Mouse (Mus musculus) heart, embryonic 13.5 days (tissue): ENCODE data around the gene Prkacb. TPM values are rescaled to one million over a fixed set of nuclear protein-coding genes. Genes with fewer than 3 reads are reported as not detected.
A peak's percentile ranks its signal among the peaks of the same experiment; 100 is the strongest.

Experiments used
- ATAC-seq: fragments of 200-750 bp; cut with Nextera tagmentation; 2 replicates; pipeline ENCODE4 v1.8.0; 2017; ENCODE audit warnings: moderate TSS enrichment; ENCODE audit not compliant: insufficient number of reproducible peaks, low FRiP score, low TSS enrichment; ENCODE audit errors: extremely low read depth
- H3K27ac ChIP-seq: fragments of 300-500 bp; sonication (generic); replicated peaks from 2 replicates; pipeline ENCODE4 v1.5.1; 2015; ENCODE audit warnings: moderate library complexity, mild to moderate bottlenecking, inconsistent platforms
- H3K27me3 ChIP-seq: fragments of 300-500 bp; sonication (generic); replicated peaks from 2 replicates; pipeline ENCODE4 v1.6.1; 2015; ENCODE audit warnings: mild to moderate bottlenecking, inconsistent platforms
- H3K36me3 ChIP-seq: fragments of 300-500 bp; sonication (generic); 2 replicates; pipeline ENCODE4 v1.6.1; 2015; ENCODE audit warnings: mild to moderate bottlenecking, inconsistent platforms
- H3K4me1 ChIP-seq: fragments of 300-500 bp; sonication (generic); 2 replicates; pipeline ENCODE4 v1.6.1; 2015; ENCODE audit warnings: inconsistent platforms
- H3K4me2 ChIP-seq: fragments of 300-500 bp; sonication (generic); 2 replicates; pipeline ENCODE4 v1.6.1; 2015; ENCODE audit warnings: inconsistent platforms, mild to moderate bottlenecking, moderate library complexity
- H3K4me3 ChIP-seq: fragments of 300-500 bp; sonication (generic); 2 replicates; pipeline ENCODE4 v1.5.1; 2015; ENCODE audit warnings: moderate library complexity, mild to moderate bottlenecking, inconsistent platforms
- H3K9ac ChIP-seq: fragments of 300-500 bp; sonication (generic); 2 replicates; pipeline ENCODE4 v1.6.1; 2015; ENCODE audit warnings: inconsistent platforms, mild to moderate bottlenecking, moderate library complexity
- H3K9me3 ChIP-seq: fragments of 300-500 bp; sonication (generic); 2 replicates; pipeline ENCODE4 v1.6.1; 2016; ENCODE audit warnings: inconsistent platforms
- WGBS: fragments of 180-500 bp; shearing (Covaris S2); methylation state at CpG from one replicate; pipeline ENCODE4 v1.1.7; 2015; ENCODE audit warnings: mixed read lengths; 5-methylcytosine and 5-hydroxymethylcytosine counted together
- polyA plus RNA-seq: library from polyadenylated mRNA; unstranded; fragments of >200 nt; fragmentation: Nextera tagmentation; extraction: Ambion mirVana; gene quantifications from 2 replicates; pipeline ENCODE4 v1.2.1, GENCODE M21; 2015

Gene Prkacb
- polyA plus RNA-seq, 1 experiment from 2014 or later: 45.2 TPM

GRCm38 (mm10) chr3:146712305-146712704 is 100.5 kb downstream of the Prkacb start:
- peaks cover 6% of the 10 kb centered on the region for H3K4me1 ChIP-seq
- H3K36me3 ChIP-seq: no peaks in the 10 kb centered on the region
- no peak overlapping the region for H3K4me2 ChIP-seq
- 73% methylated on average over 7 of the region's 7 CpGs for WGBS
- H3K9ac ChIP-seq: no peak overlapping the region
- no peak for ATAC-seq
- H3K4me3 ChIP-seq: no peak overlapping the region
- no peaks in the 10 kb centered on the region for H3K27me3 ChIP-seq
- H3K27ac ChIP-seq: no peak overlapping the region
- H3K9me3 ChIP-seq: no peaks in the 10 kb centered on the region

GRCm38 (mm10) chr3:146711559-146711958 is 101.2 kb downstream of the Prkacb start:
- Histone ChIP-seq H3K36me3 (no peaks in the 10 kb centered on the region), H3K27me3 (no peaks in the 10 kb centered on the region), H3K4me2 (no peak overlapping the region), H3K9ac (no peak overlapping the region), H3K4me3 (no peak overlapping the region), H3K27ac (no peak overlapping the region), H3K9me3 (no peaks in the 10 kb centered on the region), H3K4me1 (peaks cover 6% of the 10 kb centered on the region)
- 29% methylated on average over 6 of the region's 6 CpGs for WGBS
- ATAC-seq: no peak

- no peak overlapping the region for H3K9ac ChIP-seq
- H3K27ac ChIP-seq: no peak overlapping the region
- no peak overlapping the region for H3K4me2 ChIP-seq
- no peak overlapping the region for H3K4me3 ChIP-seq
- H3K9me3 ChIP-seq: no peaks in the 10 kb centered on the region
- H3K27me3 ChIP-seq: no peaks in the 10 kb centered on the region
- peaks cover 6% of the 10 kb centered on the region for H3K4me1 ChIP-seq
- no peaks in the 10 kb centered on the region for H3K36me3 ChIP-seq
- ATAC-seq: no peak
- 72% methylated on average over 7 of the region's 7 CpGs for WGBS
Measured at GRCm38 (mm10) chr3:146711084-146711483, 101.7 kb downstream of the Prkacb start.

GRCm38 (mm10) chr3:146709086-146709485 is 103.7 kb downstream of the Prkacb start:
- Histone ChIP-seq H3K4me2 (no peak overlapping the region), H3K36me3 (no peaks in the 10 kb centered on the region), H3K4me1 (peaks cover 6% of the 10 kb centered on the region), H3K9me3 (no peaks in the 10 kb centered on the region), H3K4me3 (no peak overlapping the region), H3K27me3 (no peaks in the 10 kb centered on the region), H3K9ac (no peak overlapping the region), H3K27ac (no peak overlapping the region)
- no peak for ATAC-seq
- WGBS: 65% methylated on average over 1 of the region's 1 CpGs

GRCm38 (mm10) chr3:146708381-146708780 is 104.4 kb downstream of the Prkacb start:
- H3K27ac ChIP-seq: no peak overlapping the region
- WGBS: 64% methylated on average over 3 of the region's 3 CpGs
- H3K9me3 ChIP-seq: no peaks in the 10 kb centered on the region
- H3K4me3 ChIP-seq: no peak overlapping the region
- peaks cover 6% of the 10 kb centered on the region for H3K4me1 ChIP-seq
- no peaks in the 10 kb centered on the region for H3K36me3 ChIP-seq
- ATAC-seq: no peak
- no peak overlapping the region for H3K9ac ChIP-seq
- no peaks in the 10 kb centered on the region for H3K27me3 ChIP-seq
- H3K4me2 ChIP-seq: no peak overlapping the region

GRCm38 (mm10) chr3:146704099-146704498 is 108.7 kb downstream of the Prkacb start:
- H3K9ac ChIP-seq: no peak overlapping the region
- 85% methylated on average over 4 of the region's 4 CpGs for WGBS
- no peak overlapping the region for H3K27ac ChIP-seq
- no peak for ATAC-seq
- H3K9me3 ChIP-seq: no peaks in the 10 kb centered on the region
- no peak overlapping the region for H3K4me3 ChIP-seq
- H3K36me3 ChIP-seq: no peaks in the 10 kb centered on the region
- no peak overlapping the region for H3K4me2 ChIP-seq
- H3K4me1 ChIP-seq: peaks cover 12% of the 10 kb centered on the region
- no peaks in the 10 kb centered on the region for H3K27me3 ChIP-seq

- H3K9me3 ChIP-seq: no peaks in the 10 kb centered on the region
- H3K4me2 ChIP-seq: peak overlapping the region; percentile 54
- ATAC-seq: no peak
- H3K4me3 ChIP-seq: no peak overlapping the region
- peak overlapping the region; percentile 45; the same call in 1 of the 2 replicates for H3K9ac ChIP-seq
- H3K27ac ChIP-seq: no peak overlapping the region
- H3K27me3 ChIP-seq: no peaks in the 10 kb centered on the region
- peaks cover 19% of the 10 kb centered on the region for H3K4me1 ChIP-seq
- 25% methylated on average over 11 of the region's 11 CpGs for WGBS
- H3K36me3 ChIP-seq: no peaks in the 10 kb centered on the region
Measured at GRCm38 (mm10) chr3:146700051-146700450, 112.7 kb downstream of the Prkacb start.

- peak overlapping the region; percentile 34 for H3K4me2 ChIP-seq
- 21% methylated on average over 11 of the region's 11 CpGs for WGBS
- H3K4me3 ChIP-seq: no peak overlapping the region
- no peaks in the 10 kb centered on the region for H3K27me3 ChIP-seq
- H3K9me3 ChIP-seq: no peaks in the 10 kb centered on the region
- no peaks in the 10 kb centered on the region for H3K36me3 ChIP-seq
- H3K9ac ChIP-seq: peak overlapping the region; percentile 66
- H3K27ac ChIP-seq: 0 out of 2 replicates have a peak overlapping the region, but pooled peaks have one; percentile 32
- no peak for ATAC-seq
- peaks cover 19% of the 10 kb centered on the region for H3K4me1 ChIP-seq
Measured at GRCm38 (mm10) chr3:146698982-146699381, 113.8 kb downstream of the Prkacb start.

GRCm38 (mm10) chr3:146692547-146692946 is 120.2 kb downstream of the Prkacb start:
- Histone ChIP-seq H3K9me3 (no peaks in the 10 kb centered on the region), H3K4me3 (no peak overlapping the region), H3K27ac (no peak overlapping the region), H3K27me3 (no peaks in the 10 kb centered on the region), H3K36me3 (no peaks in the 10 kb centered on the region), H3K9ac (no peak overlapping the region), H3K4me1 (peaks cover 11% of the 10 kb centered on the region), H3K4me2 (no peak overlapping the region)
- ATAC-seq: no peak
- 69% methylated on average over 5 of the region's 5 CpGs for WGBS

GRCm38 (mm10) chr3:146687121-146687725 is 125.6 kb downstream of the Prkacb start:
- Histone ChIP-seq H3K36me3 (no peaks in the 10 kb centered on the region), H3K27ac (peak overlapping the region; percentile 62), H3K4me3 (no peak overlapping the region), H3K4me2 (peak overlapping the region; percentile 14; the same call in 1 of the 2 replicates), H3K4me1 (peaks cover 55% of the 10 kb centered on the region), H3K9me3 (no peaks in the 10 kb centered on the region), H3K9ac (no peak overlapping the region), H3K27me3 (no peaks in the 10 kb centered on the region)
- ATAC-seq: no peak
- 40% methylated on average over 4 of the region's 4 CpGs for WGBS

GRCm38 (mm10) chr3:146686428-146686827 is 126.4 kb downstream of the Prkacb start:
- Histone ChIP-seq H3K9me3 (no peaks in the 10 kb centered on the region), H3K4me1 (peaks cover 63% of the 10 kb centered on the region), H3K4me3 (no peak overlapping the region), H3K27me3 (no peaks in the 10 kb centered on the region), H3K9ac (no peak overlapping the region), H3K27ac (peak overlapping the region; percentile 34), H3K4me2 (no peak overlapping the region), H3K36me3 (no peaks in the 10 kb centered on the region)
- WGBS: 75% methylated on average over 8 of the region's 8 CpGs
- no peak for ATAC-seq
